Mouse (Mus musculus): Measurements from ENCODE around the gene Ceacam5. TPM values are rescaled to one million over a fixed set of nuclear protein-coding genes. Genes with fewer than 3 reads are reported as not detected.

Gene Ceacam5
- polyA plus RNA-seq (2015; fragmentation: Nextera tagmentation; extraction: Ambion mirVana), result not detected in 2 replicates

GRCm38 (mm10) chr7:17712938-17713337 is at the start of gene Ceacam5:
Gene Ceacam5, plus strand, starts transcription at chr7:17713238.
- no peak within 1 kb of the TSS for H3K27ac ChIP-seq (ENCODE audit: low read length)
- H3K4me1 ChIP-seq (replicated peaks; ENCODE audit: control insufficient read depth, insufficient read depth, low read length), result no peaks in the 10 kb centered on the region
- no peak for ATAC-seq
- H3K4me2 ChIP-seq (ENCODE audit: low read length), result no peak within 1 kb of the TSS
- 68% methylated on average over 1 of the region's 1 CpGs for WGBS
- no peak within 1 kb of the TSS for H3K4me3 ChIP-seq (replicated peaks; ENCODE audit: low read length)
- H3K27me3 ChIP-seq (replicated peaks; ENCODE audit: control insufficient read depth, insufficient read depth, low read length), result no peaks in the 10 kb centered on the region
- H3K9me3 ChIP-seq (ENCODE audit: control insufficient read depth, low read length), result peaks cover 25% of the 10 kb centered on the region
- no peaks in the 10 kb centered on the region for H3K36me3 ChIP-seq (ENCODE audit: control insufficient read depth, insufficient read depth)
- H3K9ac ChIP-seq (replicated peaks; ENCODE audit: low read depth, low read length), result no peak within 1 kb of the TSS

Other genes starting within 250 kb of the Ceacam5 start
- gene Ceacam14, start 99.4 kb downstream of the Ceacam5 start, polyA plus RNA-seq (2015; fragmentation: Nextera tagmentation; extraction: Ambion mirVana), result not detected in 2 replicates
- gene Gm5155, start 158.5 kb downstream of the Ceacam5 start, polyA plus RNA-seq (2015; fragmentation: Nextera tagmentation; extraction: Ambion mirVana), result not detected in 2 replicates